Mouse (Mus musculus): ENCODE results near the gene Gm20509. TPM values are rescaled to one million over a fixed set of nuclear protein-coding genes. Genes with fewer than 3 reads are reported as not detected.
A peak's percentile ranks its signal among the peaks of the same experiment; 100 is the strongest.

Gm20509 gene
- polyA plus RNA-seq, 1 experiment from 2014 or later, result not detected

DNA sequence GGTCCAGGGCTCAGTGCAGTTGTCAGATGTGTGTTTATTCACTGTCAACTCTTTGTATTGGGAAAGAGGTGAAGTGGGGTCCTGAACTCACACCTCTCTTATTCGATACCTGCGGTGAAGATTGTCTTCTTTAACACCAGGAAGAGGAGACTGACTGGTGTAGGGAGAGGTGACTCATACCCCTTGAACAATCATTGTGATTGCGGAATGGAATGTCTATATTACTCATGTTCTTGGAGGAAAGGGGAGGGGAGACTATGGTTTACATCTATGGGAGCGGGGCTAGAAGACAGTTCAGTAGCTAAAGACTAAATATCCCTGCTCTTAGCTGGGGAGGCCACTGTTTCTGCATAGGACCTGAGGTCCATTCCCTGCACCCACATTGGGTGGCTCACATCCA, 28.3 kb downstream of the Gm20509 start:
- H3K27ac ChIP-seq (replicated peaks), result no peak overlapping the region
- no peaks in the 10 kb centered on the region for H3K27me3 ChIP-seq
- no peaks in the 10 kb centered on the region for H3K9me3 ChIP-seq
- H3K4me3 ChIP-seq, result no peak overlapping the region
- H3K9ac ChIP-seq (replicated peaks), result no peak overlapping the region
- ATAC-seq (ENCODE audit: low FRiP score, low read depth), result no peak
- no peak overlapping the region for H3K4me2 ChIP-seq (replicated peaks)
- peaks cover 45% of the 10 kb centered on the region for H3K36me3 ChIP-seq
- WGBS, result 93% methylated on average over 4 of the region's 4 CpGs
- H3K4me1 ChIP-seq, result no peaks in the 10 kb centered on the region; the same call in 1 of the 2 replicates

DNA sequence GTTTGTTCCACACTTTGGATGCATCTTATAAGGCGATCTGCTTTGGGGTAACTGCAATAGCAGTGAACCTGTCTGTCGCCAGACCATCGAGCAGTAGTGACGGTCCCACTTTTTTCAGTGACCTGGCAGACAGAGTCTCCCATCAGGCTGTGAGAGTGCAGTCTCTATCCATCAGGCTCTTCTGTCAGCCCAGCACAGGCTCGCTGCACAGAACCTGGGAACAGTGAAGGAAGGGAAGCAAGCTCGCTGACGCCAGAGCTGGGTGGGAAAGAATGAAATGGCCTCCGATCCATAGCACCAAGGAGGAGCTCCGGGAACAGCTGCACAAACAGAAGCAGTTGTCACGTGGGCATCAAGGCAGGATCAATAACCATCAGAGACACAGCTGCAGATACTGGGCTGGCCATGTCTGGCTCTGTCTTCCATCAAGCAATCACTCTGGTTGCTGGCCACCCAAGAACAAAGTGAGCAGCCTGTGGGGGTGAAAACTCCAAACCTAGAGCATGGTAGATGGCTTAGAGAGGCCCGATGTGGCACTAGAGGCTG, 35.1 kb downstream of the Gm20509 start:
- Histone ChIP-seq H3K9me3 (no peaks in the 10 kb centered on the region), H3K27me3 (no peaks in the 10 kb centered on the region), H3K9ac (replicated peaks) (no peak overlapping the region), H3K27ac (replicated peaks) (no peak overlapping the region), H3K4me1 (no peaks in the 10 kb centered on the region), H3K4me3 (no peak overlapping the region), H3K36me3 (no peaks in the 10 kb centered on the region), H3K4me2 (replicated peaks) (no peak overlapping the region)
- ATAC-seq (ENCODE audit: low FRiP score, low read depth), result no peak
- 74% methylated on average over 11 of the region's 11 CpGs for WGBS

DNA sequence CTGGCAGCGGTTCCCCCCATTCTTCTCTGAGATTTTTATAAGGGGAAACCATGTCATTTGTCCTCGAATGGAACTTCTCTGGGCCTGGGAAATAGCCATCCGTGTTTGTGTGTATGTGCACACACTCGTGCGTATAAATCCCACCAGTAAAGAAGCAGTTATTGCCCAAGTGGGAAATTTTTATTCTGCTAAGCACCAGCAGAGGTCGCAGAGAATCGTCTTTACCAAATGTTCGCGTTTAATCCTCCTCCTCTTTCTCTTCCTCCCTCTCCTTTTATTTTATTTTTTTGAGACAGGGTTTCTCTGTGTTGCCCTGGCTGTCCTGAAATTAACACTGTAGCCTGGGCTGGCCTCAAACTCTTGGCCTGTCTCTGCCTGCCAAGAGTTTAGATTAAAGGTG, 52.1 kb downstream of the Gm20509 start:
- no peaks in the 10 kb centered on the region for H3K36me3 ChIP-seq
- no peaks in the 10 kb centered on the region for H3K4me1 ChIP-seq
- no peaks in the 10 kb centered on the region for H3K27me3 ChIP-seq
- H3K4me3 ChIP-seq, result no peak overlapping the region
- WGBS, result 55% methylated on average over 9 of the region's 9 CpGs
- no peak overlapping the region for H3K27ac ChIP-seq (replicated peaks)
- H3K9ac ChIP-seq (replicated peaks), result no peak overlapping the region
- H3K9me3 ChIP-seq, result no peaks in the 10 kb centered on the region
- no peak overlapping the region for H3K4me2 ChIP-seq (replicated peaks)
- ATAC-seq (ENCODE audit: low FRiP score, low read depth), result no peak

DNA sequence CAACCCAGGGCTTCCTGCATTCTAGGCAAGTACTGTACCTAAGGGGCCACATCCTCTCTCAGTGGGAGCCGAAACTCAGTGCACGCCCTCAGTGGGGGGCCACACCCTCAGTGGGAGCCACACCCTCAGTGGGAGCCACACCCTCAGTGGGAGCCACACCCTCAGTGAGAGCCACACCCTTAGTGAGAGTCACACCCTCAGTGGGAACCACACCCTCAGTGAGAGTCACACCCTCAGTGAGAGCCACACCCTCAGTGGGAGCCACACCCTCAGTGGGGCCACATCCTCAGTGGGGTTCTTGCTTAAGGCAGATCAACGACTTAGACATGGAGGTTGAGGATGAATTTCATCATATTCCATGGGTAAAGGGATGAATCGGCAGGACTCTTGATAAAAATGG, 55.7 kb downstream of the Gm20509 start:
- no peaks in the 10 kb centered on the region for H3K27me3 ChIP-seq
- no peak for ATAC-seq (ENCODE audit: low FRiP score, low read depth)
- H3K4me1 ChIP-seq, result no peaks in the 10 kb centered on the region
- H3K9me3 ChIP-seq, result no peaks in the 10 kb centered on the region
- H3K27ac ChIP-seq (replicated peaks), result no peak overlapping the region
- no peak overlapping the region for H3K9ac ChIP-seq (replicated peaks)
- 89% methylated on average over 4 of the region's 4 CpGs for WGBS
- H3K4me3 ChIP-seq, result no peak overlapping the region
- no peaks in the 10 kb centered on the region for H3K36me3 ChIP-seq
- no peak overlapping the region for H3K4me2 ChIP-seq (replicated peaks)

DNA sequence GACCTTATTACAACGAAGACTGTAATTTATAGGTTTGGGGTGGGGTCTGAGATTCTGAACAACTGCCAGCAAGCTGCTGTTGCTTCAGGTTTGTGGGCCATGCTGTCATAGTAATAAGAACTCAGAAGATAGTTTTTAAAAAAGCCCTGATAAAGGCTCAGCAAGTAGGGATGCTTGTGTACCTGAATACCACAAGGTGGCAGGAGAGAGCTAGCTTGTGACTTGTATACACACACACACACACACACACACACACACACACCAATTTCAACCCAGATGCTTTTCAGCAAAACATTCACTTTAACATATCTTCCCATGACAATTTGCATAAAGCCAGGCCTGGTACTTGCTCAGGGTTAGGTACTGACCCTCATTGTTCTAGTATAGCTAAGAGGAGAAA, 57.0 kb downstream of the Gm20509 start:
- H3K4me1 ChIP-seq, result no peaks in the 10 kb centered on the region
- no peak overlapping the region for H3K9ac ChIP-seq (replicated peaks)
- H3K27ac ChIP-seq (replicated peaks), result no peak overlapping the region
- 45% methylated on average over 1 of the region's 1 CpGs for WGBS
- ATAC-seq (ENCODE audit: low FRiP score, low read depth), result no peak
- peaks cover 5% of the 10 kb centered on the region for H3K27me3 ChIP-seq
- H3K4me2 ChIP-seq (replicated peaks), result no peak overlapping the region
- no peak overlapping the region for H3K4me3 ChIP-seq
- no peaks in the 10 kb centered on the region for H3K36me3 ChIP-seq
- no peaks in the 10 kb centered on the region for H3K9me3 ChIP-seq

DNA sequence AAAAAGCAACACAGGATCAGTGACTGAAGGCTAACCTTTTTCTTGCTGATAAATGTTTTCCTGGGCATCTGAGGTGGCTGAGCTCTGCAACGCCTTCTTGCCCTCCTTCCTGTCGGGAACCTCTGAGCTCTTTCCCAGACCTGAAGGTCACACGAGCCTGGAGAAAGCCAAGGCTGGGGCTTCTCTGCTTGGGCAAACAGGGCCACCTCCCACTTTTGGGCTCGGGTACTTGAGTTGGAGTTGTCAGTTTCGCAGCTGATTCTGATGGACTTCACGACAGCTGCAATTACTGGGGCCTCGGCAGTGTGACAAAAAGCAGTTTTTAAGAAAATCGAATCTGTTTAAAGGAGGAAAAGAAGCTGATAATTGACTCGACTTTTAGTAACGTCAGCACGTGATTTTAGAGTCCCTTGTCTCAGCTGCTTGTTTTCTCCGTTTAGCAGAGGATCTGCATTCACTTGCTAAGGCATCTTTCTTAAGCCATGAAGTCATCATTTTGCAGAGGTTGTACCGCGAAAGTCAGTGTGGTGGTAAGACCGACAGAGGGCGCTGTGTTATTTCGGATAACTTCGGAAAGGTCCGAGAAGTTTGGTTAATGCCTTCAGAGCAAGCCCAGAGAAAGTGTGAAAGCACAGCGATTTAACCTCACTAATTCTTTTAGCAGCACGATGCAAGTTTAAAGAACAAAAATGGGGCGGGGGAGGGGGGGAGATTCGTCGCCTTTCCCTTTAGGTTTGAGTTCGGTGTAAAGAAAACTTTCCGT, 60.5 kb downstream of the Gm20509 start:
- no peak overlapping the region for H3K27ac ChIP-seq (replicated peaks)
- no peak overlapping the region for H3K9ac ChIP-seq (replicated peaks)
- no peaks in the 10 kb centered on the region for H3K4me1 ChIP-seq
- ATAC-seq (ENCODE audit: low FRiP score, low read depth), result peak; percentile 69; the same call in 1 of the 2 replicates
- no peaks in the 10 kb centered on the region for H3K36me3 ChIP-seq
- H3K4me2 ChIP-seq (replicated peaks), result peak overlapping the region; percentile 47
- 21% methylated on average over 26 of the region's 26 CpGs for WGBS
- no peaks in the 10 kb centered on the region for H3K9me3 ChIP-seq
- H3K27me3 ChIP-seq, result peaks cover 5% of the 10 kb centered on the region
- H3K4me3 ChIP-seq, result peak overlapping the region; percentile 18; the same call in 1 of the 2 replicates

DNA sequence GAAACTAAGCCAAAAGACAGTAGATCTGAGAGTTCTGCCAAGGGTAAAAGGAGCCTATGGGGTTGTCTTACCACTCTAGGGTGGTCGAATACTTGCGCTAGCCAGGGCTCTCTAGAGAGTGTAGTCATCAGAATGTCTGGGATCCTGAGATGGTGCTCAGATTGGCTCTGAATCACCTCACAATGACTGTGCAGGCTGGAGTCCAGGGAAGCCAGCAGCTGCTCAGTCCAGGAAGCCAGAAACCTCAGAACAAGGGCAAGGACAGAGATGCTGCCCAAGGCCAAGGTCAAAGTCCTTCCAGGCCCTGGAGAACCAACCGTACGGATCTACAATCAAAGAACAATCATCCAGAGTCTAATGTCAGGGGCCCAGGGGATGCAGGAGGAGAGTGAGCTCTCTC, 63.4 kb downstream of the Gm20509 start:
- H3K9ac ChIP-seq (replicated peaks), result no peak overlapping the region
- H3K27ac ChIP-seq (replicated peaks), result no peak overlapping the region
- no peaks in the 10 kb centered on the region for H3K9me3 ChIP-seq
- no peaks in the 10 kb centered on the region for H3K36me3 ChIP-seq
- no peak overlapping the region for H3K4me3 ChIP-seq
- no peaks in the 10 kb centered on the region for H3K4me1 ChIP-seq
- WGBS, result 92% methylated on average over 4 of the region's 4 CpGs
- peaks cover 5% of the 10 kb centered on the region for H3K27me3 ChIP-seq
- no peak overlapping the region for H3K4me2 ChIP-seq (replicated peaks)
- ATAC-seq (ENCODE audit: low FRiP score, low read depth), result no peak

Other genes starting within 250 kb of the Gm20509 start
- 11.4 and 13.7 TPM in 2 replicates for gene Pygo1, start 176.8 kb upstream of the Gm20509 start, polyA plus RNA-seq (2016; fragmentation: Nextera tagmentation; extraction: Ambion mirVana)
- 1.6 and 1.9 TPM in 2 replicates for gene Dyx1c1, start 143.7 kb upstream of the Gm20509 start, polyA plus RNA-seq (2016; fragmentation: Nextera tagmentation; extraction: Ambion mirVana)
- 0.54 TPM in 1 of 2 replicates, not detected in the other for gene Gm44503, start 143.6 kb upstream of the Gm20509 start, polyA plus RNA-seq (2016; fragmentation: Nextera tagmentation; extraction: Ambion mirVana)
- gene Ccpg1os, start 117.1 kb upstream of the Gm20509 start, polyA plus RNA-seq (2016; fragmentation: Nextera tagmentation; extraction: Ambion mirVana), result 24.1 and 27.3 TPM in 2 replicates
- 33.0 and 36.7 TPM in 2 replicates for gene Ccpg1, start 117.0 kb upstream of the Gm20509 start, polyA plus RNA-seq (2016; fragmentation: Nextera tagmentation; extraction: Ambion mirVana)
- gene Pigb, start 62.1 kb upstream of the Gm20509 start, polyA plus RNA-seq (2016; fragmentation: Nextera tagmentation; extraction: Ambion mirVana), result 12.6 TPM in 2 replicates
- 1.1 and 1.5 TPM in 2 replicates for gene Rab27a, start 57.6 kb upstream of the Gm20509 start, polyA plus RNA-seq (2016; fragmentation: Nextera tagmentation; extraction: Ambion mirVana)
- gene Khdc3, start 634 bp upstream of the Gm20509 start, polyA plus RNA-seq (2016; fragmentation: Nextera tagmentation; extraction: Ambion mirVana), result not detected in 2 replicates
- 127 and 128 TPM in 2 replicates for gene Rsl24d1, start 11.0 kb downstream of the Gm20509 start, polyA plus RNA-seq (2016; fragmentation: Nextera tagmentation; extraction: Ambion mirVana)